Mouse (Mus musculus) neutrophil, adult 5-6 weeks (primary cell): ENCODE results near the gene Zscan12. TPM values are rescaled to one million over a fixed set of nuclear protein-coding genes. Genes with fewer than 3 reads are reported as not detected.
"Not testable (repeated sequence)": the region's sequence is repeated elsewhere in the genome, so short reads cannot be mapped to it uniquely, and the experiment has no call there.

Experiments used
- ATAC-seq: fragments of 151-379, 151-347 bp; 2 replicates; pipeline ENCODE4 v1.8.0; 2017; ENCODE audit warnings: mild to moderate bottlenecking, moderate TSS enrichment; ENCODE audit not compliant: insufficient number of reproducible peaks, poor library complexity, low FRiP score, severe bottlenecking; ENCODE audit errors: extremely low read depth
- total RNA-seq: library from RNA; stranded (forward); fragments of 200-1000 nt; gene quantifications from 2 replicates; pipeline ENCODE4 v1.2.3, GENCODE M21; 2017

Zscan12 gene
- 2.3 and 2.7 TPM in 2 replicates for total RNA-seq

GRCm38 (mm10) chr13:21362621-21363248 lies at the start of gene Zscan12:
Zscan12 (plus strand) TSS chr13:21362820.
- ATAC-seq = 0 out of 2 replicates have a peak, but pooled peaks have one; percentile 26

- ATAC-seq = no peak
Measured at GRCm38 (mm10) chr13:21312854-21313253, 49.8 kb upstream of the Zscan12 start.

- ATAC-seq = no peak
Measured at GRCm38 (mm10) chr13:21313903-21314302, 48.7 kb upstream of the Zscan12 start.

GRCm38 (mm10) chr13:21320262-21320661 lies 42.4 kb upstream of the Zscan12 start:
- ATAC-seq = no peak

- no peak for ATAC-seq
Measured at GRCm38 (mm10) chr13:21321890-21322494, 40.6 kb upstream of the Zscan12 start.

- no peak for ATAC-seq
Measured at GRCm38 (mm10) chr13:21322509-21323375, 39.9 kb upstream of the Zscan12 start.

- ATAC-seq = no peak
Measured at GRCm38 (mm10) chr13:21323405-21323804, 39.2 kb upstream of the Zscan12 start.

- no peak for ATAC-seq
Measured at GRCm38 (mm10) chr13:21326191-21326590, 36.4 kb upstream of the Zscan12 start.

- no peak for ATAC-seq
Measured at GRCm38 (mm10) chr13:21326657-21327211, 35.9 kb upstream of the Zscan12 start.

- ATAC-seq = no peak
Measured at GRCm38 (mm10) chr13:21327424-21327823, 35.2 kb upstream of the Zscan12 start.

- no peak for ATAC-seq
Measured at GRCm38 (mm10) chr13:21346610-21347009, 16.0 kb upstream of the Zscan12 start, which contains the start of gene Olfr1367. Olfr1367 (plus strand) TSS chr13:21346910.

- ATAC-seq = no peak
Measured at GRCm38 (mm10) chr13:21350593-21350992, 12.0 kb upstream of the Zscan12 start.

- ATAC-seq = no peak
Measured at GRCm38 (mm10) chr13:21363719-21364118, 1.1 kb downstream of the Zscan12 start.

- ATAC-seq = 0 out of 2 replicates have a peak, but pooled peaks have one; percentile 16
Measured at GRCm38 (mm10) chr13:21366635-21367034, 4.0 kb downstream of the Zscan12 start.

- ATAC-seq = no peak
Measured at GRCm38 (mm10) chr13:21372700-21373099, 10.1 kb downstream of the Zscan12 start.

- no peak for ATAC-seq
Measured at GRCm38 (mm10) chr13:21377773-21378172, 15.2 kb downstream of the Zscan12 start.

- ATAC-seq = no peak
Measured at GRCm38 (mm10) chr13:21395211-21395610, 32.6 kb downstream of the Zscan12 start.

- ATAC-seq = no peak
Measured at GRCm38 (mm10) chr13:21395623-21396022, 33.0 kb downstream of the Zscan12 start.

GRCm38 (mm10) chr13:21396048-21396447 lies 33.4 kb downstream of the Zscan12 start:
- not testable (repeated sequence) for ATAC-seq
